Mouse (Mus musculus): Measurements from ENCODE around the gene Ehd2.
"Not testable (repeated sequence)": the region's sequence is repeated elsewhere in the genome, so short reads cannot be mapped to it uniquely, and the experiment has no call there.

The Ehd2 gene

GRCm38 (mm10) chr7:15945721-15946536 is 21.4 kb downstream of the Ehd2 start, which contains the start of gene Nop53:
Nop53 (minus strand) TSS chr7:15946074.
- peak; percentile 96 for DNase-seq (ENCODE audit: low spot score)

GRCm38 (mm10) chr7:15945211-15945610 is 22.2 kb downstream of the Ehd2 start:
- no peak for DNase-seq (ENCODE audit: low spot score)

- no peak for DNase-seq (ENCODE audit: low spot score)
Measured at GRCm38 (mm10) chr7:15944311-15944710, 23.1 kb downstream of the Ehd2 start.

GRCm38 (mm10) chr7:15938621-15939020 is 28.7 kb downstream of the Ehd2 start:
- DNase-seq (ENCODE audit: low spot score): no peak

- no peak for DNase-seq (ENCODE audit: low spot score)
Measured at GRCm38 (mm10) chr7:15937491-15937890, 29.9 kb downstream of the Ehd2 start.

GRCm38 (mm10) chr7:15933437-15934359 is 33.7 kb downstream of the Ehd2 start:
- DNase-seq (ENCODE audit: low spot score): no peak

- DNase-seq (ENCODE audit: low spot score): no peak
Measured at GRCm38 (mm10) chr7:15931635-15932034, 35.7 kb downstream of the Ehd2 start.

- no peak for DNase-seq (ENCODE audit: low spot score)
Measured at GRCm38 (mm10) chr7:15930543-15930942, 36.8 kb downstream of the Ehd2 start.

GRCm38 (mm10) chr7:15929910-15930309 is 37.5 kb downstream of the Ehd2 start:
- peak; percentile 77 for DNase-seq (ENCODE audit: low spot score)

- DNase-seq (ENCODE audit: low spot score): peak; percentile 93
Measured at GRCm38 (mm10) chr7:15922220-15922773, 45.1 kb downstream of the Ehd2 start, which contains the start of gene Selenow. Selenow (minus strand) TSS chr7:15922402.

- DNase-seq (ENCODE audit: low spot score): peak; percentile 64
Measured at GRCm38 (mm10) chr7:15921796-15922195, 45.6 kb downstream of the Ehd2 start.

- DNase-seq (ENCODE audit: low spot score): no peak
Measured at GRCm38 (mm10) chr7:15920645-15921190, 46.6 kb downstream of the Ehd2 start.

- DNase-seq (ENCODE audit: low spot score): no peak
Measured at GRCm38 (mm10) chr7:15919947-15920346, 47.4 kb downstream of the Ehd2 start.

- DNase-seq (ENCODE audit: low spot score): no peak
Measured at GRCm38 (mm10) chr7:15918371-15918770, 49.0 kb downstream of the Ehd2 start.

- DNase-seq (ENCODE audit: low spot score): no peak
Measured at GRCm38 (mm10) chr7:15916996-15917395, 50.4 kb downstream of the Ehd2 start.

- DNase-seq (ENCODE audit: low spot score): no peak
Measured at GRCm38 (mm10) chr7:15916134-15916723, 51.1 kb downstream of the Ehd2 start.

GRCm38 (mm10) chr7:15915695-15916094 is 51.7 kb downstream of the Ehd2 start:
- DNase-seq (ENCODE audit: low spot score): not testable (repeated sequence)

GRCm38 (mm10) chr7:15914751-15915150 is 52.6 kb downstream of the Ehd2 start:
- DNase-seq (ENCODE audit: low spot score): no peak

- peak; percentile 74 for DNase-seq (ENCODE audit: low spot score)
Measured at GRCm38 (mm10) chr7:15914252-15914651, 53.1 kb downstream of the Ehd2 start.

- peak; percentile 98 for DNase-seq (ENCODE audit: low spot score)
Measured at GRCm38 (mm10) chr7:15912183-15912582, 55.2 kb downstream of the Ehd2 start.

- DNase-seq (ENCODE audit: low spot score): no peak
Measured at GRCm38 (mm10) chr7:15910521-15910920, 56.8 kb downstream of the Ehd2 start.

All from retina, embryonic 14.5 days (tissue).